Mouse (Mus musculus) inflammation-experienced regulatory T-cells, adult 6 months (primary cell): ENCODE results near the gene Cybrd1. TPM values are rescaled to one million over a fixed set of nuclear protein-coding genes. Genes with fewer than 3 reads are reported as not detected.

Source experiments
- ATAC-seq: one replicate; pipeline ENCODE4 v1.8.0; 2017
- polyA plus RNA-seq, 3 experiments: library from polyadenylated mRNA; unstranded; fragments of 100-300 nt; shearing (Covaris generic); gene quantifications; one replicate each; pipeline ENCODE4 v1.2.1; 2017

Cybrd1 gene
- polyA plus RNA-seq, result under 1 TPM in 2 of 3 experiments, not detected in 1; 0.07 to 0.13 TPM

- no peak for ATAC-seq
These were observed at the start of gene Cybrd1 for GRCm38 (mm10) chr2:71117797-71118708. Gene Cybrd1 (plus strand): TSS chr2:71117923.

GRCm38 (mm10) chr2:71071601-71072000, 46.1 kb upstream of the Cybrd1 start:
- no peak for ATAC-seq

- ATAC-seq, result no peak
These were observed 44.4 kb upstream of the Cybrd1 start for GRCm38 (mm10) chr2:71073330-71073729.

- no peak for ATAC-seq
These were observed 43.9 kb upstream of the Cybrd1 start for GRCm38 (mm10) chr2:71073828-71074227.

- ATAC-seq, result no peak
These were observed 35.3 kb upstream of the Cybrd1 start for GRCm38 (mm10) chr2:71082416-71082815.

GRCm38 (mm10) chr2:71083454-71084193, 34.1 kb upstream of the Cybrd1 start:
- ATAC-seq, result no peak

GRCm38 (mm10) chr2:71089766-71090165, 28.0 kb upstream of the Cybrd1 start:
- ATAC-seq, result no peak

- no peak for ATAC-seq
These were observed 26.9 kb upstream of the Cybrd1 start for GRCm38 (mm10) chr2:71090660-71091445.

GRCm38 (mm10) chr2:71096170-71096569, 21.6 kb upstream of the Cybrd1 start:
- no peak for ATAC-seq

- ATAC-seq, result no peak
These were observed 15.0 kb upstream of the Cybrd1 start for GRCm38 (mm10) chr2:71102621-71103291.

- ATAC-seq, result no peak
These were observed 14.4 kb upstream of the Cybrd1 start for GRCm38 (mm10) chr2:71103292-71103680.

GRCm38 (mm10) chr2:71104696-71105095, 13.0 kb upstream of the Cybrd1 start:
- ATAC-seq, result no peak

- no peak for ATAC-seq
These were observed 12.1 kb upstream of the Cybrd1 start for GRCm38 (mm10) chr2:71105469-71106215.

GRCm38 (mm10) chr2:71107225-71107624, 10.5 kb upstream of the Cybrd1 start:
- ATAC-seq, result no peak

GRCm38 (mm10) chr2:71108541-71108940, 9.2 kb upstream of the Cybrd1 start:
- ATAC-seq, result no peak

GRCm38 (mm10) chr2:71113489-71114171, 4.1 kb upstream of the Cybrd1 start:
- ATAC-seq, result no peak

- ATAC-seq, result no peak
These were observed 1.6 kb upstream of the Cybrd1 start for GRCm38 (mm10) chr2:71116151-71116550.

- no peak for ATAC-seq
These were observed 3.1 kb downstream of the Cybrd1 start for GRCm38 (mm10) chr2:71120844-71121243.

GRCm38 (mm10) chr2:71121406-71121805, 3.7 kb downstream of the Cybrd1 start:
- ATAC-seq, result no peak

- ATAC-seq, result no peak
These were observed 4.7 kb downstream of the Cybrd1 start for GRCm38 (mm10) chr2:71122268-71123029.
